Mouse (Mus musculus) ES-Bruce4 (cell line): Measurements from ENCODE around the gene Il10rb. TPM values are rescaled to one million over a fixed set of nuclear protein-coding genes. Genes with fewer than 3 reads are reported as not detected.

ENCODE experiments used
- H3K27ac ChIP-seq: 2 replicates; pipeline ENCODE4 v1.5.1; 2012; ENCODE audit warnings: low read length, inconsistent platforms; ENCODE audit not compliant: insufficient read depth
- H3K27me3 ChIP-seq: 2 replicates; pipeline ENCODE4 v1.6.1; 2012; ENCODE audit warnings: mild to moderate bottlenecking, low read length, inconsistent platforms; ENCODE audit not compliant: control insufficient read depth, poor library complexity, insufficient read depth, severe bottlenecking
- H3K36me3 ChIP-seq: 2 replicates; pipeline ENCODE4 v1.6.1; 2012; ENCODE audit warnings: inconsistent platforms, mild to moderate bottlenecking, low read length, moderate library complexity; ENCODE audit not compliant: control insufficient read depth, poor library complexity, insufficient read depth, severe bottlenecking
- H3K4me1 ChIP-seq: one replicate; pipeline ENCODE4 v1.8.1; 2011; ENCODE audit warnings: low read length; ENCODE audit not compliant: control insufficient read depth, insufficient read depth
- H3K4me3 ChIP-seq: 2 replicates; pipeline ENCODE4 v1.5.1; 2011; ENCODE audit warnings: low read depth, mild to moderate bottlenecking, low read length
- H3K9ac ChIP-seq: 2 replicates; pipeline ENCODE4 v1.6.1; 2012; ENCODE audit warnings: low read depth, mild to moderate bottlenecking, inconsistent platforms; ENCODE audit not compliant: poor library complexity, severe bottlenecking
- H3K9me3 ChIP-seq: replicated peaks from 2 replicates; pipeline ENCODE4 v1.6.1; 2012; ENCODE audit warnings: mild to moderate bottlenecking, low read length, inconsistent platforms; ENCODE audit not compliant: control insufficient read depth, poor library complexity, insufficient read depth, severe bottlenecking
- CTCF ChIP-seq: IDR thresholded peaks from one replicate; pipeline ENCODE4 v1.8.1; 2011; ENCODE audit warnings: low read depth, low read length
- EP300 ChIP-seq: IDR thresholded peaks from 2 replicates; pipeline ENCODE4 v1.6.1; 2011; ENCODE audit warnings: low read depth, low read length; ENCODE audit not compliant: insufficient read depth
- POLR2A ChIP-seq: IDR thresholded peaks from one replicate; pipeline ENCODE4 v1.8.1; 2011; ENCODE audit warnings: low read length; ENCODE audit not compliant: insufficient read depth
- polyA plus RNA-seq: library from polyadenylated mRNA; stranded (reverse); fragments of >200 nt; gene quantifications from 2 replicates; pipeline ENCODE4 v1.2.4, GENCODE M21; 2011; ENCODE audit warnings: low read depth; ENCODE audit not compliant: missing spikeins, insufficient read depth, insufficient read length

The Il10rb gene
- polyA plus RNA-seq, 1 experiment, result 3.5 TPM

DNA sequence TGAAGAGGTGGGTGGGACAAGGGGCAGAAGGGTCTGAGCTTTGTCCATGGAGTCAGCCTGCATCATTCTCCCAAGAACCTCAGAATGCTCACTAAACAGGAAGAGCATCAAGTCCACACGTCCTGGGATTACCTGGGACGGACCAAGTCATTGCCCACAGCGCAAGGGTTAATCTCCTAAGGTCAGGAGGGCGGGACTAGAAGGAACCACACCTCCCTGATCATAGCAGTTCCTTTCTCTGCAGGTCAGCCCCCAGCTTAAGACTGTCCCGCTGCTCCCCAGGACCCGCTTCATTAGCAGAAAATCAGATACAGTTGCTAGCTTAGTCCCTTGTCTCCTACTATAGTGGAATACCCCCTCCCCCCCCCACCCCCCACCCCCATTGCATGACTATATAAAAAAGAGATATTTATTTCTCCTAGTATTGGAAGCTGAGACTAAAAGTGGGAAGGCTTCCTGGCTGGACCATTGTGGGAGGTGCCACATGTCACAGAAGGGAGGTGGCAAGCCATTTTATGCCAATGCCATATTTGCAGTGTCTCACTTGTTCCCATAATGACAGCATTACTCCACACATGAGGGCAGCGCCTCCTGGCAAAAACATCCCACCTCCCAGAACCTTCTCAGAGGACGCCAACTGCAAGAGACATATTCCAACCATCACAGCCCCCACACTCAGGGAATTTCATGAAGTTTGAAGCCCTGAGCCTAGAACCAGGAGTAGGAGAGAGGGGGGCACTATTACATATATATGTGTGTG, 10.2 kb upstream of the Il10rb start:
- TF ChIP-seq CTCF (no peak), EP300 (no peak), POLR2A (no peak)
- no peaks in the 10 kb centered on the region for H3K9me3 ChIP-seq
- H3K4me1 ChIP-seq, result no peaks in the 10 kb centered on the region
- no peaks in the 10 kb centered on the region for H3K27me3 ChIP-seq
- no peaks in the 10 kb centered on the region for H3K36me3 ChIP-seq
- no peak overlapping the region for H3K27ac ChIP-seq
- H3K9ac ChIP-seq, result no peak overlapping the region
- H3K4me3 ChIP-seq, result no peak overlapping the region

DNA sequence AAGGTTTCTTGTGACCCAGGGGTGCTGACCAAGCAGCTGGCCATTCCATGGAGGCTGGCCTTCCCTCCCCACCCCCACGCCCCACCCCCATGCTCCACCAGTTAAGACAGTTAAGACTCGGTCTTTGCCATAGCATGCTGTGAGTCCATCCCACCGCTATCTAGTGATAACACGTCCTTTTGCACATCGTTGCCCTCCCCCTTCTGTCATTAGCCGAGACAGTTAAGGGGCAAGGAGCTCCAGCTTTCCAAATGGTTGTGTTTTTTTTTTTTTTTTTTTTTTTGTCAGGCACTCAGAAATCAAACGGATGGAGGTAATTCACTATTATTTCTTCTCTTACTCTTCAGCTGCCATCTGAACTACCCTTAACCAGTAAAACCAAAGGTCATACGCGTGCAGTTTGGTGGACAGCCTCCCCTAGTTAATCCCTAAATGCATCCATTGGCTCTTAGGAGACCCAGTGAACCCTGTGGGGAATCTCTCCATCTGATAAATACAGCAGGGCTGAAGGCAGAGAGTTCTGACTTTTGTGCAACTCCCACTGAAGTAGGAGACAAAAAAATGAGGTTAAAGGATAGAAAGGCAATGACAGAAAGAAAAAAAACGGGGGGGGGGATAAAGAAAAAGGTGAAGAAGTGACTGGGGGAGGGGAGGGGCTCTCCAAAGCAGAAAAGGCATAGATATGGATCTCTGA, 9.0 kb upstream of the Il10rb start:
- H3K27me3 ChIP-seq, result no peaks in the 10 kb centered on the region
- no peaks in the 10 kb centered on the region for H3K36me3 ChIP-seq
- H3K27ac ChIP-seq, result no peak overlapping the region
- no peak for TF ChIP-seq EP300
- TF ChIP-seq POLR2A, result no peak
- no peak for TF ChIP-seq CTCF
- H3K4me1 ChIP-seq, result no peaks in the 10 kb centered on the region
- H3K4me3 ChIP-seq, result no peak overlapping the region
- no peak overlapping the region for H3K9ac ChIP-seq
- no peaks in the 10 kb centered on the region for H3K9me3 ChIP-seq

DNA sequence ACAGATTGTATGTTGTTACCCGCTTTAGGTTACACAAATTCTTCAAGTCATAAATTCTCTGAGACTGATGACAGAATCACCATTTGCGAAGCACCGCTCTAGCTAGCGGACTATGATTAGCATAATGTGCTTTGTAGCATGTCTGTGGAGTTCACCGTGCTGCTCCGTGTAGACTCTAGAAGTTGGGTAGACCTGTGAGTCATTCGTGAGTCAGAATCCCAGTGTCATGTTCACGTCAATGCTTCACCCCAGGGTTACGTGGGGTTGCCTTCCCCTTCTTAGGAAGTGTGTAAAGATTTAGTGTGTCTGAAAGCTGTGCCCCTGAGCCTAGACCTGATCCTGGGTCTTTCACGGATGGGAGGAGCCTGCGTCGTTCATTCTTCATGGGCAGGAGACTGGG, 7.9 kb upstream of the Il10rb start:
- Histone ChIP-seq H3K27ac (no peak overlapping the region), H3K4me3 (no peak overlapping the region), H3K4me1 (no peaks in the 10 kb centered on the region), H3K36me3 (no peaks in the 10 kb centered on the region), H3K27me3 (no peaks in the 10 kb centered on the region), H3K9me3 (no peaks in the 10 kb centered on the region), H3K9ac (no peak overlapping the region)
- TF ChIP-seq POLR2A (no peak), EP300 (no peak), CTCF (no peak)

DNA sequence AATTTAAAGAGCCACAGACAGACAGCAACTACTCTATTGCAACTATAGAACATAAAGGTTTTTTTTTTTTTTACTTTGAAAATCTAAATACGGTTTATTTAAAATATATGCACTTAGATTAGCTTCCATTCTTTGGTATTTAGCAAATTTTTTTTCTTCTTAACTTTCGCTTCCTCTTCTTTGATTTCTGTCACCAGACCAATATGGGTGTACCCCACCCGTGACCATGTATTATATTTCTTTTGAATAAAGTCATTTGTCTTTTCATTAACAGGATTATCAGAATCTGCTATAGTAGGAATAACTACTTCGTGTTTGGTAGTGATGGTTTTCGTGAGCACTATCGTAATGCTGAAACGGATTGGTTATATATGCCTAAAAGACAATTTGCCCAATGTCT, 7.0 kb upstream of the Il10rb start:
- Histone ChIP-seq H3K4me3 (no peak overlapping the region), H3K9ac (no peak overlapping the region), H3K9me3 (no peaks in the 10 kb centered on the region), H3K36me3 (no peaks in the 10 kb centered on the region), H3K27me3 (no peaks in the 10 kb centered on the region), H3K4me1 (no peaks in the 10 kb centered on the region), H3K27ac (no peak overlapping the region)
- TF ChIP-seq CTCF, result no peak
- no peak for TF ChIP-seq EP300

DNA sequence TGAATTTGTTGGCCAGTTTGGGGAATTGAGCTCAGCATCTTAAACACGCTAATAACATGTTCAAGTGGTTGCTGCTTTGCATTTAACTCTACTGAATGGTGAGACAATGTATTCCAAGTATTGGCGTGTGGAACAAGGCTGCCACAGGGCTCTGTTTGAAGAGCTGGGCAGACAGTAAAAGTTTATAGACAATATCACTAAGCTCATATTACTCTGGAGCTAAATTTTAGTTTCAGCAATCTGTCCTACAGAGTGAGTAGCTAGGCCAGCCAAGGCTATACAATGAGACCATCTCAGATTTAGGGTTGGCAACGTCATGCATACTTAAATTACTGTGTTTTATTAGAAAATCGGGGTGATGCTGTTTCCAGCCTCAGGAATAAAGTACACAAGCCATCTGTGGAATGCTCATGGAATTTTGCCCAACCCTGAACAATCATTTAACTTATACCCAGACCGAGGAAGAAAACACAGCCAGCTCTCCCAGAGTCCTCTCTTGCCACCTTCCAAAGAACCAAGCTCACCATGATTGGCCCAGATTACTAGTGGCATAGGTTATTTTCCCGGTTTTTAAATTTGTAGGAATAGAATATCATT, 4.3 kb upstream of the Il10rb start:
- TF ChIP-seq EP300 (no peak), POLR2A (no peak), CTCF (no peak)
- no peaks in the 10 kb centered on the region for H3K27me3 ChIP-seq
- no peaks in the 10 kb centered on the region for H3K36me3 ChIP-seq
- no peak overlapping the region for H3K9ac ChIP-seq
- H3K4me3 ChIP-seq, result no peak overlapping the region
- H3K9me3 ChIP-seq, result no peaks in the 10 kb centered on the region
- H3K27ac ChIP-seq, result no peak overlapping the region
- no peaks in the 10 kb centered on the region for H3K4me1 ChIP-seq

DNA sequence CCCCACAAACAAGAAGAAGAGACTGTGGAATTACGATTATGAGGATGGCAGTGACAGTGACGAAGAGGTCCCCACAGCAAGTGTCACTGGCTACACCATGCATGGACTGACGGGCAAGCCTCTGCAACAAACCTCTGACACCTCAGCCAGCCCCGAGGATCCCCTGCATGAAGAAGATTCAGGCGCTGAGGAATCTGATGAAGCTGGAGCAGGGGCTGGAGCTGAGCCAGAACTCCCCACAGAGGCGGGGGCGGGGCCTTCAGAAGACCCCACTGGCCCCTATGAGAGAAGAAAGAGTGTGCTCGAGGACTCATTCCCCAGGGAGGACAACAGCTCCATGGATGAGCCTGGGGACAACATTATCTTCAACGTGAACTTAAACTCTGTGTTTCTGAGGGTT, 2.2 kb upstream of the Il10rb start:
- Histone ChIP-seq H3K4me3 (no peak overlapping the region), H3K9me3 (no peaks in the 10 kb centered on the region), H3K4me1 (no peaks in the 10 kb centered on the region), H3K27me3 (no peaks in the 10 kb centered on the region), H3K27ac (no peak overlapping the region), H3K9ac (no peak overlapping the region), H3K36me3 (no peaks in the 10 kb centered on the region)
- TF ChIP-seq CTCF (no peak), POLR2A (no peak), EP300 (no peak)
